Mouse (Mus musculus) spleen, adult 12 weeks (tissue): ENCODE results near the gene Commd8.
"Not testable (repeated sequence)": the region's sequence is repeated elsewhere in the genome, so short reads cannot be mapped to it uniquely, and the experiment has no call there.

Experiments used
- DNase-seq: peaks from one replicate; pipeline ENCODE4 v3.0.0; 2022; ENCODE audit warnings: low spot score

Commd8 gene

DNA sequence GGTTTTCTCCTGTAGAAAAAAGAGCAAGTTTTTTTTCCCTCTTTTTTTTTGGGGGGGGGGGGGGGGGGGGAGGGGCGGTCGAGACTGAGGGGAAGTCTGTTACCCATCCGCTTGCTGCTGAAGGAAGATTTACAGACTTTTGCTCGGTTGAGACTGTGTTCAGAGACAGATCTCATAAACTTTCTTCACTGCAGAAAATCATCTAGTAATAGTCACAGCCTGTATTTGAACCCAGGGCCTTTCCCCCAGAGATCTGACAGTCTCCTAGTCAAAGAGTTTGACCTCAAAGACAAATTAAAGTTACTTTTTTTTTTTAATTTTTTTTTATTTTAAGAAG is 264 bp upstream of the Commd8 start:
- no peak for DNase-seq

GRCm38 (mm10) chr5:72164386-72164785 is 3.6 kb downstream of the Commd8 start:
- no peak for DNase-seq

- DNase-seq, result no peak
Measured at GRCm38 (mm10) chr5:72162855-72163254, 5.1 kb downstream of the Commd8 start.

DNA sequence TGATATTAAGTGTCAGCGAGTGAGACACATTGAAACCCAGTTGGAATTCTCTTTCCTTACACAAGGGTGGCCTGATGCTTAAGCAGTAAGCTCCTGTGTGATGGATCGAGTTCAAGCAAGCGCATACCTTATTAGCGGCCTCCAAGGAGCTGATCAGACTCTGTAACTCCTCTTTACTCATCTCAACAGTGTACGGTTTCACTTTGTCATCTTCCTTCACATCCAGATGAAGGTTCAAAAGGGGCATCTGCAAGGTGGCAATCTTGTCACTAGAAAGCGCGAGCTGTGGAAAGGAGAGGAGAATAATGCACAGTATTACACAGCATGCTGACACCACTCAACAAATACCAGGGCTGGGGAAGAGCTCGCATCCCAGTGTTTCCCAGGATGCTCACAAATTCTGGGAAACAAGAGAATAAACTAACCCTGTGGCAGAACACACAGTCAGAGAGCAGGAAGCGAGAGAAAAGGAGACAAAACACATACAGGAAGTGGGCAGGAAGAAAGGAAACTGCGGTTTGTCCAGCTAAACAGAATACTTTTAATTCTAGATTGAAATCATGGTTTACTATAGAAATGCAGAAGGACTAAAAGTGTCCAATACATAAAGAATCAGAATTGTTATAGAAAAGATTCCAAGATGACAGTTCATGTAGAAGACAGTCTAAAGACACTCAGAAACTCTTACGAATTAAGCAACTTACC is 7.1 kb downstream of the Commd8 start:
- DNase-seq, result no peak

DNA sequence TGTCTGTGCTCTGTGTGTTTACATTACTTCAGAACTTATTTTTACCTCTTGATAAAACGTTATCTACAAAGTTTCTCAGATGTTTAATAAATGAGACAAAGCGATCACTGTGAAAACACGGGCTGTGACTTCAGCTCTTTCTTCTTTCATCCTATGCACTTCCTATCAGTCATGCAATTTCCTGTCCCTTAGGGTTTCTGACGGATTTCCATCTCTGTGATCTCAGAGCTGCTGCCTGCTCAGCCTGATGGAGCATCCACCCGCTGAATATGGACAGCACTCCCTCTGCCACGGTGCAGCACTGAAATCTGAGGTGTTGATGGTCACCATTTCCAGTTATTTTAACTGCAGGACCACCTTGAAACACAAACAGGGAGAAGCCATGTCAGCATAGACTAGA is 8.5 kb downstream of the Commd8 start:
- DNase-seq, result no peak

- no peak for DNase-seq
Measured at GRCm38 (mm10) chr5:72158667-72159066, 9.3 kb downstream of the Commd8 start.

DNA sequence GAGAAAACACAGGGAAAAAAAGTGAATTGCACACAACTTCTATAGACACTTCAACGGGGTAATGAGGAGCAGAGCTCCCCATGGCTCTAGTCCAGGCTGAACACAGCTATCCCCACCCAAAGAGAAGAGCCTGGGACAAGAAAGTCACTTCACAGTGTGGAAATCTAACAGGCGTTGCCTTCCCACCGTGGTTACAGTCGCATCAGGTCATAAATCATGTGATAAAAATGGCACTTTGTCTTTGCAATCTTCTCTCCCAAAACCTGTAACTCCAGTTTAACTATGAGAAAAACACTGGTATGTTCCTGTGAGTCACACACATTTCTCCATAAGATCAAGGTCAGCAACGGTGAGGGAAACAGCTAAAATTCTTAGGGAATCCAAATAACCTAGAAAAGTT is 11.4 kb downstream of the Commd8 start:
- DNase-seq, result no peak

DNA sequence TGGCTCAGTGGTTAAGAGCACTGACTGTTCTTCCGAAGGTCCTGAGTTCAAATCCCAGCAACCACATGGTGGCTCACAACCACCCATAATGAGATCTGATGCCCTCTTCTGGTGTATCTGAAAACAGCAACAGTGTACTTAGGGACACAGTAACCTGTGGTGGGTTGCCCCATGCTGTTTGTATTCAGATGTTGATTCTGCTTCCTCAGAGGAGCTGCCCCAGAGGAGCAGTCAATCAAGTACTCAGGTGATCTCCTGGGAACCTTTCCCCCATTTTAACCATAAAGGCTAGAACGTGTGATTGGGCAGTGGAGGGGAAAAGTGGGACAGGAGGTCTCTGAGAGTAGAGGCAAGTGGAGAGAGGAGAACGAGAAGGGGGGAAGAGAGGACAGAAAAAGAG is 12.3 kb downstream of the Commd8 start:
- DNase-seq, result not testable (repeated sequence)

DNA sequence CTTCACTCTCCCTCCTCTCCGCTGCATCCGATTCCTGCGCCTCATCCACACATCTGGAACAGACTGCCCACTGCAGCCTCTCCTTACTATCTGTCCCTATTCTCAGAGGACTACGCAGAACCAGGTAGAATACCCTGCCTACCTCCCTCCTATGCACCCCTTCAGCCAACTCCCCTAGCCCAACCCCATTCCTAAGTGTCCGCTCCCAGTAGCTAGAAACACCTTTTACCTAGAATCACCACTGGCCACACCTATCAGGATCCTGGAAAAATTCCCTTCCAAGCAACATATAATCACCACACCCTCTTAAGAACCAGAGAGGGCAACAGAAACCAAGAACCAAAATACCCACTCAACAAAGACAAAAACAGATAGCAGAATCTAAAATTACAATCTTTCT is 17.1 kb downstream of the Commd8 start:
- no peak for DNase-seq

GRCm38 (mm10) chr5:72148679-72149078 is 19.3 kb downstream of the Commd8 start:
- DNase-seq, result no peak

GRCm38 (mm10) chr5:72139619-72140018 is 28.4 kb downstream of the Commd8 start:
- no peak for DNase-seq

DNA sequence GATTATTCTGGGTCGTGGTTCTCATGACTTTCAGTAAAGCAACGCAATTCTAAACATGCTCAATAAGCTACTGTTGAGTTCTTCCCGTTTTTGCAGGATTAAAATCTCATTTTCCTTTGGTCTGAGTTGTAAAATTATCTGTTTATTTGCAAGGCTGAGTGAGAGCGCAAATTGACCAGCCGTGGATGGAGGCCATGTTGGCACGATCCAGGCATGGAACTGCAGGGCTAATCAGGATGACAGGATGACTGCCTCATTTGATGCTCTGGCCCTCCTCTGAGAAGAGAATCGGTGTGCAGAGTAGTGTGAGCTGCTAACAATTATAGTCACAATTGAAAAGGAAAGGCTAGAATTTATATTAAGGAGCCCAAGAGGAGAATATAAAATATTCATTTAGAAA is 29.7 kb downstream of the Commd8 start:
- no peak for DNase-seq

- DNase-seq, result no peak
Measured at GRCm38 (mm10) chr5:72133906-72134305, 34.1 kb downstream of the Commd8 start.

DNA sequence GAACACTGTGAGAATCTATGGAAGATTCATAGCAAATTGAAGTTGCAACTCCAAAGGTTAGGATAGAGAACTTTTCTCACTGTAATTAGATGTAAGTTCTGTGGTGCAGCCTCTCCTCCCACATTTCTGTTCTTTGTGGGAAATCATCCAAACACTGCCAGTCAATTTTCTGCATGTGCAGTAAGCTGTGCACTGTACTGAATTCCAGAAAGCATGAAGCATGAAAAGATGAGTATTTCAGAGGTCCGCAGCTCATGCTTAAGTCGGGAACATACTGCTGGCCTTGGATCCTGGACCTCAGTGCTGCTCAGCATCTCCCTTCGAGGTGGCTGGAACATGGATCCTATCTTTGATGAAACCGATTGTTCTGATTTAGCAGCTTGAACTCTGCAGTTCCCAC is 41.3 kb downstream of the Commd8 start:
- DNase-seq, result no peak

DNA sequence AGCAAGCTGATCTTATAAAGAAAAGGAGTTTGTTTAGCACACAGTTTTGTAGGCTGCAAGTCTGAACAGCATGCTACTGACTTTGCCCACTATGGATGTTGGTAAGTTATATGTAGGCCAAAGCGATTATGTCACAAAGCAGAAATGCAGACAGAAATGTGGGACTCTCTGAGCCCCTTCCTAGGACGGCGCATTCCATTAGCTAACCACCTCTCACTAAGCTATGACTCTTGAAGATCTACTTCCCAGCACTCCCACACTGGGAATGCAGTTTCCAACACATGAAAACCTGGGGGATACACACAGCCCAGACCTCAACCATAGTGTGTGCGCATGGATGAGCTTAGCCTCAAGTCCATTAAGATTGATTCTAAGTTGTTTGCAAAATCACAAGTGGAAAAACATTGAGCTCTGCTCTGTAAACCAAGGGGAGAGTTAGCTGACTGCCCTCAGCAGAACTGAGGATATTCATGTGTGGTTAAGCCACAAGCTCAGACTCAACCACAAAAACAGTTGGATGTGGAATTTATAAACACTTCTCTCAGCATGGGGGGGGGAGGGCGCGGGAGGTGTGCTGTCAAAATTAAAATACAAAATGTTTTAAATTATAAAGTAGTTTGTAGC is 45.5 kb downstream of the Commd8 start:
- no peak for DNase-seq
